Mouse (Mus musculus): Measurements from ENCODE around the gene Hemk1.

DNA sequence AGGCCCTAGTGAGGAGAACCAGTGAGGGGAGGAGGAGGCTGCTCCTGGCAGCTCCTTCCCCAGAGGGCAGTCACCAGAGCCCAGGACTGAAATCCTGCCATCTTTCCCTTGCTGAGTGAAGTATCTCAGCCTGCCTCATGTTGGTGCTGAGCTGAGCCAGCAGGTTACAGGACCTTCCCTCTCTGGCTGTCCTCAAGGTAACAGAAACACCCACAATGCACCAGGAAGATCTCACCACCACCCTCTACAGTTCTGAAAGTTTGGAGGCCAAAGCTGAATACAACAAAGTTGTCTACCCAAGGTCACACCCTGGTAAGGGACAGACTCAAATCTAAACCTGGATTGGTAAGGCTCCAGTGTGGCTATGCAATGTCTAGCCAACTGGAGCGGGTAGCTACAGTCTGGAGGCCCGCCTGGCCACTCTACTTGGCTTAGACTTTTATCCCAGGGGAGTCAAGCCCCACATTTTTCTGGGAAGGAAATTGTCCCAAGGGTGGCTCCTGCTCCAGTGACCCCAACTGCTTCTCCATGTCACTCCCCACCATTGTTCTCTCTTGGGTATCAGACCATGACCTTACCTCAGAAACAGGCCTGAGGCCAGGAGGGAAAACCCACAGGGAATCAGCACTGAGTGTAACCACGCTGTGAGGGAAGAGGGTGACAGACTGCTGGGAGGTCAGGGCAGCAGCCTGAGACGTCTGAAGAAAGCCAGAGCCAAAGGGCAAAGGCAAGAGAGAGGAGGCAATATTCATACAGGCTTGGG is 13.2 kb downstream of the Hemk1 start:
- TF ChIP-seq POLR2A (IDR thresholded peaks at IDR 0.05; ENCODE audit: control insufficient read depth, low read depth, low read length) (no peak), CTCF (IDR thresholded peaks at IDR 0.05; ENCODE audit: control insufficient read depth, insufficient read depth, insufficient replicate concordance, low read depth, low read length) (no peak)

Measured in testis, adult 2 months (tissue).